Comparison of ENCODE assay signal across 7 mouse cellular contexts in the genomic region with DNA sequence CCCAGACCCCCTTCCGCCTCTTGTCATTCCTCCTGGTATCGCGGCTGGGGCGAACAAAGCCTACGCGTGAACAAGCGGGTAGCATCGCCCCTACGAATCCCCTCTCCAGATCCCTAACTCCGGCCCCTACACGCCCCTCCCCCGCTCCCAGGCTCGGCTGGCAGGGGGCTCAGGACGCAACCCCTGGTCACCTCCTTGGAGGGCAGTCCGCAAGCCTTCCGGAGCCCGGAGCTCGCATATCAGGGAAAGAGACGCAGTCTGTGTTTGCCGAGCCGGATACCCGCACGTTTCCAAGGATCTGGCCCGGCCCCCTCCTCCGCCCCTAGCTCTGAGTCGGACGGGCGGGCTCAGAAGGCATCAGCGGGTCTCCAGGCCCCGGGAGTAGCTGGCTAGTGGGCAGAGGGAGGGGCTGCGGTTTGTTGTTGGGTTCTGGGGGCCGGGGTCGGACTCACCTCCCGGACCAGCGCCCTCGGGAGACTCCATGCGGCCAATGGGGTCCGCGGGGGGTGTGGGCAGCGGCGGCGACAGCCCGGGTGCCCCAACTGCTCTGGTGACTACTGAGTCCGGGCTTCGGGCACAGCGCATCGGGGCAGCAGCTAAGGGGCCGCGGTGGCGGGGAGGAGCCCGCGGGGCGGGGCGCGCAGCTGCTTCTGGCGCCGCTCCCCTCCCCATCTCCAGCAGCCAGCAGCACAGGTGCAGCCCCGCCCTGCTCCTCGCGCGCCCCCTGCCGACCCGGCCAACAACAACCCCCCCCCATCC. TPM values are rescaled to one million over a fixed set of nuclear protein-coding genes. Genes with fewer than 3 reads are reported as not detected.
DNase-seq lines count a peak whose midpoint lies in the region; ATAC-seq and TF ChIP-seq lines count a peak whose summit lies in the region.

Gene Dbndd1, minus strand, starts transcription at position 683 of the 759 bp plus-strand sequence.

- ATAC-seq in embryonic facial prominence, embryonic 15.5 days (ENCODE audit: insufficient number of reproducible peaks, low FRiP score, low TSS enrichment, low read depth), result peak; percentile 52

- peak within 1 kb of the TSS; percentile 77 to 94 for H3K4me3 ChIP-seq in ES-E14 (ENCODE audit: insufficient read depth in 1 of 2, low read depth in 1 of 2, low read length in 2 of 2, poor library complexity in 1 of 2, severe bottlenecking in 1 of 2)
- peak within 1 kb of the TSS; percentile 69 for H3K4me3 ChIP-seq in embryonic facial prominence, embryonic 15.5 days (replicated peaks)
- H3K4me3 ChIP-seq in hindbrain, embryonic 10.5 days, result peak within 1 kb of the TSS; percentile 76
- peak within 1 kb of the TSS; percentile 74 for H3K4me3 ChIP-seq in left cerebral cortex, adult 2 months

- no peak; the same call in 1 of the 2 replicates for TF ChIP-seq CTCF in left cerebral cortex, adult 2 months (IDR thresholded peaks at IDR 0.05)

- intact Hi-C loops in left cerebral cortex, adult 2 months (cut with DNase I), result no loop called here

- H3K27ac ChIP-seq in ES-E14 (ENCODE audit: insufficient read depth, low read depth, low read length, poor library complexity, severe bottlenecking), result no peak within 1 kb of the TSS
- H3K27ac ChIP-seq in embryonic facial prominence, embryonic 15.5 days (replicated peaks), result no peak within 1 kb of the TSS; the same call in 1 of the 2 replicates
- H3K27ac ChIP-seq in hindbrain, embryonic 10.5 days, result peak within 1 kb of the TSS; percentile 92
- peak within 1 kb of the TSS; percentile 83 for H3K27ac ChIP-seq in left cerebral cortex, adult 2 months

- no peaks in the 10 kb centered on the region for H3K9me3 ChIP-seq in ES-E14 (ENCODE audit: control insufficient read depth, insufficient read depth, low read depth, low read length)
- H3K9me3 ChIP-seq in embryonic facial prominence, embryonic 15.5 days (replicated peaks), result no peaks in the 10 kb centered on the region
- H3K9me3 ChIP-seq in hindbrain, embryonic 10.5 days, result no peaks in the 10 kb centered on the region

- H3K27me3 ChIP-seq in embryonic facial prominence, embryonic 15.5 days, result peaks cover 44% of the 10 kb centered on the region
- peaks cover 56% of the 10 kb centered on the region for H3K27me3 ChIP-seq in hindbrain, embryonic 10.5 days (ENCODE audit: insufficient read depth, poor library complexity, severe bottlenecking)

- peak within 1 kb of the TSS; percentile 69 for H3K9ac ChIP-seq in ES-E14 (ENCODE audit: insufficient read depth, low read depth, low read length, poor library complexity, severe bottlenecking)
- H3K9ac ChIP-seq in embryonic facial prominence, embryonic 15.5 days, result peak within 1 kb of the TSS; percentile 53

- DNase-seq in ES-E14 (ENCODE audit: low read depth, low spot score), result no peak
- DNase-seq in adrenal gland, postnatal 10 days, result peak; percentile 40
- DNase-seq in hindbrain, embryonic 10.5 days (ENCODE audit: low spot score), result peak; percentile 85
- peak; percentile 56 to 60 for DNase-seq in left cerebral cortex, adult 2 months (ENCODE audit: extremely low spot score in 1 of 2, low spot score in 2 of 2)
- DNase-seq in lung, postnatal 4 days, result peak; percentile 39 to 55
- peak; percentile 12 to 61 for DNase-seq in spleen, postnatal 10 days (ENCODE audit: low spot score in 2 of 2)

- in situ Hi-C loops in ES-E14 (cut with MboI; ENCODE audit: low sequenced_read_pairs in 2 of 2, unreplicated experiment in 2 of 2), result no loop called here

- H3K4me1 ChIP-seq in ES-E14 (ENCODE audit: control insufficient read depth in 2 of 2, insufficient read depth in 2 of 2, low read length in 2 of 2, poor library complexity in 1 of 2), result peaks cover 0 to 3% of the 10 kb centered on the region in 2 experiments; a peak in 2 of 4 replicates
- peaks cover 25% of the 10 kb centered on the region for H3K4me1 ChIP-seq in embryonic facial prominence, embryonic 15.5 days
- H3K4me1 ChIP-seq in hindbrain, embryonic 10.5 days (replicated peaks), result peaks cover 37% of the 10 kb centered on the region

- H3K36me3 ChIP-seq in ES-E14 (ENCODE audit: control insufficient read depth, insufficient read depth, low read length, poor library complexity, severe bottlenecking), result peaks cover 1% of the 10 kb centered on the region; the same call in 1 of the 2 replicates
- H3K36me3 ChIP-seq in embryonic facial prominence, embryonic 15.5 days, result 0 out of 2 replicates have a peak, but pooled peaks cover 2% of the 10 kb centered on the region
- peaks cover 12% of the 10 kb centered on the region for H3K36me3 ChIP-seq in hindbrain, embryonic 10.5 days

- WGBS in embryonic facial prominence, embryonic 15.5 days, result 1% methylated on average over 53 of the region's 63 CpGs
- under 1% methylated on average over 57 of the region's 63 CpGs for WGBS in hindbrain, embryonic 10.5 days

- peak within 1 kb of the TSS; percentile 100 for H3K4me2 ChIP-seq in embryonic facial prominence, embryonic 15.5 days (replicated peaks)

TF ChIP-seq in ES-E14, 5 proteins besides CTCF, POLR2A, EP300 and RAD21:
- TF ChIP-seq ZC3H11A (IDR thresholded peaks at IDR 0.05; ENCODE audit: borderline replicate concordance, low read depth, low read length) (no peak), MAFK (IDR thresholded peaks at IDR 0.05; ENCODE audit: insufficient read depth, low read depth, low read length) (no peak), CHD2 (IDR thresholded peaks at IDR 0.05; ENCODE audit: low read depth, low read length) (no peak), ZNF384 (IDR thresholded peaks at IDR 0.05; ENCODE audit: low read depth, low read length) (no peak), HCFC1 (IDR thresholded peaks at IDR 0.05; ENCODE audit: borderline replicate concordance, insufficient read depth, low read length) (no peak)

RNA-seq across cellular contexts. Expression of gene Dbndd1, which starts in this region (rescaled TPM):
- total RNA-seq in ES-E14 (2012; rRNA removed), result 1.4 and 1.6 TPM in 2 replicates
- total RNA-seq in adrenal gland, postnatal 10 days (2021), result under 1 TPM; 0.60 to 0.73 TPM
- polyA plus RNA-seq in embryonic facial prominence, embryonic 15.5 days (2015; fragmentation: Nextera tagmentation; extraction: Ambion mirVana), result 10.0 and 11.2 TPM in 2 replicates
- polyA plus RNA-seq in hindbrain, embryonic 10.5 days (2016; fragmentation: Nextera tagmentation; extraction: Ambion mirVana), result 19.4 and 38.1 TPM in 2 replicates
- total RNA-seq in left cerebral cortex, adult 2 months (2021), result 10 to 100 TPM; 16.0 to 18.0 TPM

Comparison
In these comparisons a context has a peak if more than half of its experiments do, and no peak if none do; other contexts are left out.
1. Peak in DNase-seq in adrenal gland, postnatal 10 days; RNA of the gene not detected or under 1 TPM.
2. H3K27ac ChIP-seq: peak in hindbrain, embryonic 10.5 days (single experiment) and left cerebral cortex, adult 2 months (single experiment); none in ES-E14 (single experiment) and embryonic facial prominence, embryonic 15.5 days (single experiment).
3. Peak in every context shown above with its lines, with median percentiles within 50 percentile points of each other: H3K4me3 ChIP-seq.